Mouse (Mus musculus): ENCODE results near the gene Ppp1r8. TPM values are rescaled to one million over a fixed set of nuclear protein-coding genes. Genes with fewer than 3 reads are reported as not detected.

The Ppp1r8 gene
- total and polyA plus RNA-seq, 2 experiments from 2014 or later = 42.8 to 55.8 TPM

GRCm38 (mm10) chr4:132809621-132810020, 33.3 kb downstream of the Ppp1r8 start:
- Histone ChIP-seq H3K4me3 (ENCODE audit: low read length) (no peak overlapping the region), H3K27ac (no peak overlapping the region), H3K36me3 (ENCODE audit: insufficient read depth, low read length) (no peaks in the 10 kb centered on the region), H3K9ac (replicated peaks; ENCODE audit: low read length) (no peak overlapping the region), H3K4me1 (ENCODE audit: insufficient read depth, low read length) (no peaks in the 10 kb centered on the region), H3K9me3 (ENCODE audit: low read length) (no peaks in the 10 kb centered on the region), H3K27me3 (ENCODE audit: insufficient read depth, low read length) (no peaks in the 10 kb centered on the region), H3K4me2 (ENCODE audit: low read depth, low read length) (no peak overlapping the region)
- ATAC-seq (no peak), DNase-seq (ENCODE audit: low spot score) (no peak)
- no peak for TF ChIP-seq CTCF (IDR thresholded peaks at IDR 0.05; ENCODE audit: low read depth)
- WGBS = 82% methylated on average over 5 of the region's 5 CpGs

- Histone ChIP-seq H3K27me3 (ENCODE audit: insufficient read depth, low read length) (no peaks in the 10 kb centered on the region), H3K4me1 (ENCODE audit: insufficient read depth, low read length) (no peaks in the 10 kb centered on the region), H3K36me3 (ENCODE audit: insufficient read depth, low read length) (no peaks in the 10 kb centered on the region), H3K9ac (replicated peaks; ENCODE audit: low read length) (no peak overlapping the region), H3K27ac (no peak overlapping the region), H3K9me3 (ENCODE audit: low read length) (no peaks in the 10 kb centered on the region), H3K4me2 (ENCODE audit: low read depth, low read length) (no peak overlapping the region), H3K4me3 (ENCODE audit: low read length) (no peak overlapping the region)
- ATAC-seq = no peak
- DNase-seq (ENCODE audit: low spot score) = no peak
- 71% methylated on average over 5 of the region's 5 CpGs for WGBS
- TF ChIP-seq CTCF (IDR thresholded peaks at IDR 0.05; ENCODE audit: low read depth) = no peak
These were observed 35.0 kb downstream of the Ppp1r8 start for GRCm38 (mm10) chr4:132807771-132808641.

GRCm38 (mm10) chr4:132806620-132807191, 36.3 kb downstream of the Ppp1r8 start:
- H3K4me2 ChIP-seq (ENCODE audit: low read depth, low read length) = no peak overlapping the region
- no peaks in the 10 kb centered on the region for H3K27me3 ChIP-seq (ENCODE audit: insufficient read depth, low read length)
- ATAC-seq (no peak), DNase-seq (ENCODE audit: low spot score) (no peak)
- WGBS = 91% methylated on average over 7 of the region's 7 CpGs
- H3K27ac ChIP-seq = no peak overlapping the region
- no peak for TF ChIP-seq CTCF (IDR thresholded peaks at IDR 0.05; ENCODE audit: low read depth)
- H3K9ac ChIP-seq (replicated peaks; ENCODE audit: low read length) = no peak overlapping the region
- no peak overlapping the region for H3K4me3 ChIP-seq (ENCODE audit: low read length)
- no peaks in the 10 kb centered on the region for H3K36me3 ChIP-seq (ENCODE audit: insufficient read depth, low read length)
- H3K4me1 ChIP-seq (ENCODE audit: insufficient read depth, low read length) = no peaks in the 10 kb centered on the region
- H3K9me3 ChIP-seq (ENCODE audit: low read length) = no peaks in the 10 kb centered on the region

GRCm38 (mm10) chr4:132805599-132806197, 37.3 kb downstream of the Ppp1r8 start:
- ATAC-seq = no peak
- 81% methylated on average over 12 of the region's 12 CpGs for WGBS
- TF ChIP-seq CTCF (IDR thresholded peaks at IDR 0.05; ENCODE audit: low read depth) = no peak
- Histone ChIP-seq H3K27ac (no peak overlapping the region), H3K36me3 (ENCODE audit: insufficient read depth, low read length) (no peaks in the 10 kb centered on the region), H3K27me3 (ENCODE audit: insufficient read depth, low read length) (no peaks in the 10 kb centered on the region), H3K9ac (replicated peaks; ENCODE audit: low read length) (no peak overlapping the region), H3K4me3 (ENCODE audit: low read length) (no peak overlapping the region), H3K9me3 (ENCODE audit: low read length) (no peaks in the 10 kb centered on the region), H3K4me2 (ENCODE audit: low read depth, low read length) (no peak overlapping the region), H3K4me1 (ENCODE audit: insufficient read depth, low read length) (no peaks in the 10 kb centered on the region)
- no peak for DNase-seq (ENCODE audit: low spot score)

GRCm38 (mm10) chr4:132805146-132805545, 37.8 kb downstream of the Ppp1r8 start:
- ATAC-seq (no peak), DNase-seq (ENCODE audit: low spot score) (no peak)
- Histone ChIP-seq H3K4me3 (ENCODE audit: low read length) (no peak overlapping the region), H3K9ac (replicated peaks; ENCODE audit: low read length) (no peak overlapping the region), H3K27ac (no peak overlapping the region), H3K9me3 (ENCODE audit: low read length) (no peaks in the 10 kb centered on the region), H3K27me3 (ENCODE audit: insufficient read depth, low read length) (no peaks in the 10 kb centered on the region), H3K4me1 (ENCODE audit: insufficient read depth, low read length) (no peaks in the 10 kb centered on the region), H3K4me2 (ENCODE audit: low read depth, low read length) (no peak overlapping the region), H3K36me3 (ENCODE audit: insufficient read depth, low read length) (no peaks in the 10 kb centered on the region)
- WGBS = 85% methylated on average over 5 of the region's 5 CpGs
- TF ChIP-seq CTCF (IDR thresholded peaks at IDR 0.05; ENCODE audit: low read depth) = no peak

GRCm38 (mm10) chr4:132804331-132804730, 38.6 kb downstream of the Ppp1r8 start:
- no peak for ATAC-seq
- no peak overlapping the region for H3K4me2 ChIP-seq (ENCODE audit: low read depth, low read length)
- no peak for DNase-seq (ENCODE audit: low spot score)
- TF ChIP-seq CTCF (IDR thresholded peaks at IDR 0.05; ENCODE audit: low read depth) = no peak
- H3K4me1 ChIP-seq (ENCODE audit: insufficient read depth, low read length) = no peaks in the 10 kb centered on the region
- H3K27me3 ChIP-seq (ENCODE audit: insufficient read depth, low read length) = no peaks in the 10 kb centered on the region
- 92% methylated on average over 6 of the region's 6 CpGs for WGBS
- H3K36me3 ChIP-seq (ENCODE audit: insufficient read depth, low read length) = no peaks in the 10 kb centered on the region
- no peak overlapping the region for H3K9ac ChIP-seq (replicated peaks; ENCODE audit: low read length)
- no peak overlapping the region for H3K4me3 ChIP-seq (ENCODE audit: low read length)
- H3K27ac ChIP-seq = no peak overlapping the region
- H3K9me3 ChIP-seq (ENCODE audit: low read length) = no peaks in the 10 kb centered on the region
